8 mouse cellular contexts compared by ENCODE assay signal in genomic region chr3:96245003-96245886, GRCm38 (mm10). TPM values are rescaled to one million over a fixed set of nuclear protein-coding genes. Genes with fewer than 3 reads are reported as not detected.
A peak's percentile ranks its signal among the peaks of the same experiment; 100 is the strongest.
DNase-seq lines count a peak whose midpoint lies in the region; ATAC-seq and TF ChIP-seq lines count a peak whose summit lies in the region.
"Not testable (repeated sequence)": the region's sequence is repeated elsewhere in the genome, so short reads cannot be mapped to it uniquely, and the experiment has no call there.

Gene Hist2h2aa1, plus strand, starts transcription at chr3:96245497.

- peak within 1 kb of the TSS; percentile 100 for H3K27ac ChIP-seq in brown adipose tissue, adult 24 weeks (replicated peaks; ENCODE audit: low read depth, low read length)
- peak within 1 kb of the TSS; percentile 98 for H3K27ac ChIP-seq in forebrain, embryonic 12.5 days
- peak within 1 kb of the TSS; percentile 97 for H3K27ac ChIP-seq in heart, embryonic 16.5 days (ENCODE audit: low read length)
- peak within 1 kb of the TSS; percentile 99 for H3K27ac ChIP-seq in liver, embryonic 14.5 days
- peak within 1 kb of the TSS; percentile 99 for H3K27ac ChIP-seq in stomach, embryonic 16.5 days (ENCODE audit: low read length)

- peak; percentile 31 for TF ChIP-seq EP300 in liver, embryonic 14.5 days (IDR thresholded peaks at IDR 0.05; ENCODE audit: low read depth)

- peak; percentile 91 for ATAC-seq in forebrain, embryonic 12.5 days (ENCODE audit: low FRiP score)
- peak; percentile 83 for ATAC-seq in heart, embryonic 16.5 days (replicated peaks; ENCODE audit: extremely low read depth, insufficient read depth, low FRiP score)
- ATAC-seq in liver, embryonic 14.5 days (ENCODE audit: insufficient read depth): peak; percentile 67
- ATAC-seq in stomach, embryonic 16.5 days (ENCODE audit: insufficient read depth, low FRiP score): peak; percentile 88

- not testable (repeated sequence) for H3K36me3 ChIP-seq in forebrain, embryonic 12.5 days (replicated peaks); heart, embryonic 16.5 days (ENCODE audit: control insufficient read depth, insufficient read depth); liver, embryonic 14.5 days (replicated peaks; ENCODE audit: control insufficient read depth, insufficient read depth, low read depth); stomach, embryonic 16.5 days (ENCODE audit: control insufficient read depth, insufficient read depth, low read length)

- H3K9me3 ChIP-seq in forebrain, embryonic 12.5 days; heart, embryonic 16.5 days (replicated peaks; ENCODE audit: control insufficient read depth, low read length); liver, embryonic 14.5 days (ENCODE audit: control insufficient read depth, low read length); stomach, embryonic 16.5 days (replicated peaks; ENCODE audit: control insufficient read depth, low read length): not testable (repeated sequence)

- peak within 1 kb of the TSS; percentile 56 for H3K4me2 ChIP-seq in forebrain, embryonic 12.5 days
- H3K4me2 ChIP-seq in heart, embryonic 16.5 days (ENCODE audit: low read depth, low read length): peak within 1 kb of the TSS; percentile 69
- peak within 1 kb of the TSS; percentile 95 for H3K4me2 ChIP-seq in liver, embryonic 14.5 days (ENCODE audit: low read depth)
- peak within 1 kb of the TSS; percentile 61 for H3K4me2 ChIP-seq in stomach, embryonic 16.5 days (ENCODE audit: low read depth, low read length)

- peak within 1 kb of the TSS; percentile 78 for H3K9ac ChIP-seq in forebrain, embryonic 12.5 days
- peak within 1 kb of the TSS; percentile 82 for H3K9ac ChIP-seq in heart, embryonic 16.5 days (ENCODE audit: low read length)
- peak within 1 kb of the TSS; percentile 99 for H3K9ac ChIP-seq in liver, embryonic 14.5 days (replicated peaks)
- H3K9ac ChIP-seq in stomach, embryonic 16.5 days (ENCODE audit: low read length): peak within 1 kb of the TSS; percentile 88

- not testable (repeated sequence) for H3K4me1 ChIP-seq in brown adipose tissue, adult 24 weeks (ENCODE audit: control insufficient read depth, insufficient read depth, insufficient read length, low read length)
- peaks cover 31% of the 10 kb centered on the region for H3K4me1 ChIP-seq in forebrain, embryonic 12.5 days
- peaks cover 26% of the 10 kb centered on the region for H3K4me1 ChIP-seq in heart, embryonic 16.5 days (ENCODE audit: control insufficient read depth, insufficient read depth, low read length)
- peaks cover 30 to 41% of the 10 kb centered on the region in 2 experiments for H3K4me1 ChIP-seq in liver, embryonic 14.5 days (replicated peaks; ENCODE audit: control insufficient read depth in 2 of 2, insufficient read depth in 2 of 2, low read length in 1 of 2)
- peaks cover 24% of the 10 kb centered on the region for H3K4me1 ChIP-seq in stomach, embryonic 16.5 days (ENCODE audit: control insufficient read depth, insufficient read depth, low read length)

- not testable (repeated sequence) for TF ChIP-seq CTCF in liver, embryonic 14.5 days (IDR thresholded peaks at IDR 0.05; ENCODE audit: low read depth)

- H3K4me3 ChIP-seq in brown adipose tissue, adult 24 weeks (ENCODE audit: insufficient read depth, low read depth, low read length): peak within 1 kb of the TSS; percentile 86
- H3K4me3 ChIP-seq in forebrain, embryonic 12.5 days (replicated peaks): peak within 1 kb of the TSS; percentile 48
- H3K4me3 ChIP-seq in heart, embryonic 16.5 days (ENCODE audit: low read length): peak within 1 kb of the TSS; percentile 57
- peak within 1 kb of the TSS; percentile 71 to 100 for H3K4me3 ChIP-seq in liver, embryonic 14.5 days (ENCODE audit: insufficient read depth in 1 of 2, low read depth in 2 of 2, low read length in 2 of 2)
- peak within 1 kb of the TSS; percentile 62 for H3K4me3 ChIP-seq in stomach, embryonic 16.5 days (replicated peaks; ENCODE audit: low read length)

- DNase-seq in CD4-positive helper T cell, adult 2 months (ENCODE audit: low read depth, low spot score): peak; percentile 88
- DNase-seq in kidney, postnatal 36 days: peak; percentile 86
- peak in 1 of 3 experiments; percentile 61 for DNase-seq in liver, embryonic 14.5 days (ENCODE audit: low read depth in 3 of 3, low spot score in 3 of 3)
- peak; percentile 79 for DNase-seq in neural tube, embryonic 10.5 days (ENCODE audit: extremely low spot score, low spot score)

- WGBS in forebrain, embryonic 12.5 days: under 1% methylated on average over 32 of the region's 88 CpGs
- WGBS in heart, embryonic 16.5 days: 0% methylated on average over 20 of the region's 88 CpGs
- under 1% methylated on average over 19 of the region's 88 CpGs for WGBS in liver, embryonic 14.5 days (ENCODE audit: insufficient replicate concordance)
- under 1% methylated on average over 36 of the region's 88 CpGs for WGBS in stomach, embryonic 16.5 days

- H3K27me3 ChIP-seq in forebrain, embryonic 12.5 days; heart, embryonic 16.5 days (ENCODE audit: control insufficient read depth, insufficient read depth, low read length); liver, embryonic 14.5 days (ENCODE audit: control insufficient read depth, insufficient read depth, low read length); stomach, embryonic 16.5 days (ENCODE audit: control insufficient read depth, insufficient read depth, low read length): not testable (repeated sequence)

RNA-seq across cellular contexts. Expression of gene Hist2h2aa1, which starts in this region (rescaled TPM):
- polyA plus RNA-seq in brown adipose tissue, adult 24 weeks (2012; ENCODE audit: insufficient read depth, insufficient read length, missing spikeins): not detected in 2 replicates
- polyA plus RNA-seq in forebrain, embryonic 12.5 days (2016; fragmentation: Nextera tagmentation; extraction: Ambion mirVana): 18.5 and 21.0 TPM in 2 replicates
- polyA plus RNA-seq in heart, embryonic 16.5 days (2015; fragmentation: Nextera tagmentation; extraction: Ambion mirVana): 11.8 and 12.6 TPM in 2 replicates
- 45.7 and 46.3 TPM in 2 replicates for polyA plus RNA-seq in liver, embryonic 14.5 days (2012; rRNA removed)
- 32.0 TPM in 2 replicates for polyA plus RNA-seq in liver, embryonic 14.5 days (2014; fragmentation: Nextera tagmentation; extraction: Ambion mirVana)
- polyA plus RNA-seq in stomach, embryonic 16.5 days (2015; fragmentation: Nextera tagmentation; extraction: Ambion mirVana): 19.4 and 20.8 TPM in 2 replicates

Comparison
In these comparisons a context has a peak if more than half of its experiments do, and no peak if none do; other contexts are left out.
1. RNA of gene Hist2h2aa1 (polyA plus RNA-seq): 32.0 to 46.3 TPM in liver, embryonic 14.5 days, 18.5 to 21.0 TPM in forebrain, embryonic 12.5 days, 19.4 to 20.8 TPM in stomach, embryonic 16.5 days and 11.8 to 12.6 TPM in heart, embryonic 16.5 days; not detected in brown adipose tissue, adult 24 weeks; every median in the first group is over 10 times any median in the second.
2. Peak in every context shown above with its lines, with median percentiles within 50 percentile points of each other: H3K27ac ChIP-seq, H3K4me3 ChIP-seq, ATAC-seq, H3K4me2 ChIP-seq and H3K9ac ChIP-seq.